Mouse (Mus musculus): ENCODE results near the gene AC124108.1.
"Not testable (repeated sequence)": the region's sequence is repeated elsewhere in the genome, so short reads cannot be mapped to it uniquely, and the experiment has no call there.

Gene AC124108.1

DNA sequence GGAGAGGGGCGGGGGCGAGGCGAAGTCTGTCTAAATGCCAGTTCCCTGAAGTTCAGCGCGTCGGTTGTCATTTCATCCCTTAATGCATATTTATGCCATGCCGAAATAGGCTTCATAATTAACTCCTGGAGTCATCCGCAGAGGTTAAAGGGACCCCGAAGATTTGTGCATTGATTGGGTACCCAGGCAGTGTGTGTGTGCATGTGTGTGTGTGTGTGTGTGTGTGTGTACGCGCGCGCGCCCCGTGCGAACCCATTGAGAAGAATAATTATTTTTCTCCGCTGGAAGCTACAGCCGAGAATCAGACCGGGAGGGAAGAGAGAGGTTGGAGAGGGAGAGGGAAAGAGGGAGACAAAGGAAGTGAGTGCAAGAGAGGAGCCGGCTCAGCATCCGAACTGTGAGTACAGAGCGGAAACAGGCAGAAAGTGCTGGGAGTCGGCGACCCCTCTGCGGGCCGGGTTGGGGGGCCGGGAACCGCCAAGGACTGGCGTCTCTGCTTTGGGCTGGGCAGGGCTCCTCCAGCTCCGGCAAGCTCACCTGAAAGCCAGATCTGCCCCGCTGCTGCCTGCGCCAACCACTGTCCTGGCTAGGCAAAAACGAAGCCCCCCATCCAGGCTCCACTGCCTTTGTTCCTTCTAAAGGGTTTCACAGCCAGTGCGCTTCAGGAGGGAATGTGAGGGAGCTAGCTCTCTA, at the start of gene AC124108.1, which contains the start of gene Lemd1:
Gene AC124108.1, plus strand, starts transcription at position 365 of the 693 bp plus-strand sequence.
Gene Lemd1, plus strand, starts transcription at position 339 of the 693 bp plus-strand sequence.
- no peak for DNase-seq (ENCODE audit: low read depth, low spot score)

DNA sequence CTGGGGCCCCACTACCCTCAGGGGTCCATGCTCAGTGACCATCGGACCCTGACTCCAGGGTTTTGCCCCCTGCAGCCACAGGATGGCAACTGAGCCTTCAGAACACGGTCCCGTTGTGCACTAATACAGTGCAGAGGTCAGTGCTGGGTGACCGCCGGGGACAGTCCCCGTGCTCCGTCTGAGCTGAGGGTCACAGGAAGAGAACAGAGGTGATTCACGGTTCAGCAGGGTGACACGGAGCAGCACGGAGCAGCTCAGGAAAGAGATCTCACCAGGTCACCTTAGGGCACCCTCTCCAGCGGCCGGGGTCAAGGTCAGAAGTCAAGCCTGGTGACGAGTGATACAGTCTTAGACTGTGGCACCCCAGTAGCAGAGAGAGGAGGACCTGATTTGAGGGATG, 49.5 kb upstream of the AC124108.1 start:
- DNase-seq (ENCODE audit: low read depth, low spot score): no peak

DNA sequence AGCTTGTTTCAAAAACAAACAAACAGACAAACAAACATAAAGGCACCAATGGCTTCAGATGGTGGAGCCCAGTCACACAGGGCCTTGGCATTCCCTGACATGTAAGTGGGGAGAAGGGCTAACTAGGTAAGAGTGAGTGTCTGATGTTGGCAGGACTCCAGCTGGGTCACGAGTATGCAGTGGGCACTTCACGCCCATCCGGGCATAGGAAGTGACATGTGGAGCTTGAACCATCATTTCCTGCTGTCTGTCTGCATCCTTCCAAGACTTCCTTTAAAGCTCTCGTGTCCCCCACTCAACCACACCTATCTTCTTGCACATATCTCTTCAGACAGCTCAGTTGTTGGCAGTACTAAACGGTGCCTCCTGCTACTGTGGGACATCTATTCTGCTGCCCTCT, 48.2 kb upstream of the AC124108.1 start:
- no peak for DNase-seq (ENCODE audit: low read depth, low spot score)

DNA sequence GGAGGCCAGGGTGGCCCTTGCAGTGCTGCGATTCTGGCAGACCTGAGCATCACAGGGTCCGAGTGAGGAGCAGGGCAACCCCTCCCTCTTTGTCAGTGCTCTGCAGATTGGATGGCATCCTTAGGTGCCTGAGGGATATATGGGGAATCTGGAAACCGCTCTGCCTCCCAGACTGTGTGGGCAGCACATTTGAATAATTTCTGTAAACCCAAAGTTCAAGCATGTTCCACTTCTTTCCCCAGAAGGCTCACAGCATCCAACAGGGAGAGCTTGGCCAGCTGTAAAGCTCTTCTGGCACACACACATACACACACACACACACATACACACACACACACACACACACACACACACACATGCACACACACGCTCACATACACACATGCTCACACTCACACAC, 47.5 kb upstream of the AC124108.1 start:
- DNase-seq (ENCODE audit: low read depth, low spot score): no peak

DNA sequence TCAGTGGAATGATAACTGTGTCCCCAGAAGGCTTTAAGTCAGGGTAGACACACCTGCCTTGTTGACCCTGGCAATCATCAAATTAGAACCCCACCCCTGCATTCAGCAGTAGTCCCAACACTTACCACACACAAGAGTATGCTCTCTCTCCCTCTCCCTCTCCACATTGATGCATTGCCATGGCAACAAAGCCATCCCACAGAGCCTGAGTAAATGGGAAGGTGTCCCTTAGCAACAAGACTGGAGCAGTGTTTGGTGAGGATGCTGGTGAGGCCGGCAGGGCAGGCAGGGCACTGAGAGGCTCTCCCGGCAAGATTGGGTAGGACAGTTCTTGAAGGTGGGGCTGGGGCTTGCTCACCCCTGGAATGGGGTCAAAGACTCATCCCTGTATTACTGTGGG, 47.0 kb upstream of the AC124108.1 start:
- no peak for DNase-seq (ENCODE audit: low read depth, low spot score)

DNA sequence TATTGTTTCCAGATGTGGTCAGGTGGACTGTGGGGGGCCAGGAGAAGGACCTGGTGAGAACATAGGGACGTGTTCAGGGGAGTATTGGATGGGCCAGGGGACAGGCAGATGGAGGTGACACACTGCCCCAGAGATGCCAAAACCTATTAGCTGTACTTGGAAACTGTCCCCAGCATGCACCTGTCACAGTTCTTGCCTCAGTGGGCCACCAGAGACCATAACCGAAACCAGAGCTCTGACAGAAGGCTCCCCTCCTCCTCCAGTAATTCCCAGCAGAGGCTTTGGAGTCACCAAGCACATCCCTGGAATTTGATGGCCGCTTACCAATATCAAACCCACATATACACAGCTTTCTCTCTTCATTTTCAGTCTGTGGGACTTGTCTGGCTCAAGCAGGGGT, 46.4 kb upstream of the AC124108.1 start:
- no peak for DNase-seq (ENCODE audit: low read depth, low spot score)

DNA sequence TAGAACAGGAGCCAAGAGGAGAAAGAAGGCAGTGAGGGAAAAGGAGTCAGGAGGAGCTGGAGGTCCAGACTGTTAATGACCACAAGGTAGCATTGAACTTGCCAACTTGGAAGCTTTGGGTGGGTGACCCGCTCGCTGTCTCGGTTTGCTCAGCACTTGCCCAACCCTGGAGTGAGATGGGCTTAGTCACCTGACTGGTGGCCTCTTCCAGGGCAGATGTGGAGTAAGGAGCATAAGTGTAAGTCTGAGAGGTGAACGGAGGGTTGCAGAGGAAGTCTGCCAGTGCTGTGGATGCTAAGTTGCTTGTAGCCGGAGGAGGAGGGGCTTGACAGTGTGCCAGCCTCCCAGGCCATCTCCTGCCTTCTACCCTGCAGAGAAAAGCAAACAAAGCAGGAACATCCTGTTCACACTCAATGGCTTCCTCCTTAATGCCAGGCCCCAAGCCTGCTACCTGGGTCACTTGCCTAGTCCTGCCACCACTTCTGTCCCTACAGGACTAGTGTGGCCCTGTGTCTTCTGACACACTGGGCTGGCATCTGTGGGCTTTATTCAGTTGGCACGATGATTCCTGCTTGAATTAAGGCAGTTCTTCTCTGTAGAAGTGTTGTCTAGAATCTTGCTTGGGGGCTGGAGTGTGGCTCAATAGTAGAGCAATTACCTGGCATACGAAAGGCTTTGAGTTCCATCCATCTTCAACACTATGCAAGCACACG, 45.1 kb upstream of the AC124108.1 start:
- no peak for DNase-seq (ENCODE audit: low read depth, low spot score)

DNA sequence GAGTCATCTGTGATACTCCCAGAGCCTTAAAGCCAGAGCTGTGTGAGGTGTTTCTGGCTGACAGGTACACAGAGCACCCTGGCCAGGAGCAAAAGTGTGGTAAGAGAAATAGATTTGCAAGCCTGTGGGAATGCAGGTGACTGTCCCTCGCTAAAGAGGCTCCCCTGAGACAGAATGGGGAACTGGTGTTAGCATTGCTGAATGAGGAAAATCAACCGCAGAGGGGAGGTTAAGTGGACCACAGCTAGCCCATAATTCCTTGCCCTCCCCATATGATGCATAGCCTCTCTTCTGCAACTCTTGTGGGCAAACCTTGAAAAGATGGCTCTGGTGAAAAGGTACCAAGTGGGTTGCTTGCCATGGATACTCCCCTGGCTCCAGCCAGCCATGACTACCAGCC, 41.8 kb upstream of the AC124108.1 start:
- DNase-seq (ENCODE audit: low read depth, low spot score): no peak

DNA sequence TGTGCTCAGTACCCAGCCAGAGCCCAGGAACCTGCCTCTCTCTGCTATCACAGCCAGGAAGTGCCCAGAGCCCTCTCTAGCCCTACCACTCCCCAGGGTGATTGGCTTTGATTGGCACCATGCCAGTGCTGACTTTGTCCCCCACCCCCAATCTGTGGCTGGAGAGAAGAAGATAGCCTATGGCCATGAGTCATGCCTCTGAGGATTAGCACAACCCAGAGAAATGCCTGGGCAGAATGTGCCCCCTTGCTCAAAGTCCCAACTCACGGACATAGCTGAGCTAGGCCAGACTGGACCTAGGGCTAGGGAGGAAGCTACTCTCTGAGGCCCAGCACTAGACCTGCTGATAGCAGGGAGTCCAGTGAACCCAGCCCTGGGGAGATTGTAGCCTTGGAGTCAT, 41.1 kb upstream of the AC124108.1 start:
- DNase-seq (ENCODE audit: low read depth, low spot score): no peak

DNA sequence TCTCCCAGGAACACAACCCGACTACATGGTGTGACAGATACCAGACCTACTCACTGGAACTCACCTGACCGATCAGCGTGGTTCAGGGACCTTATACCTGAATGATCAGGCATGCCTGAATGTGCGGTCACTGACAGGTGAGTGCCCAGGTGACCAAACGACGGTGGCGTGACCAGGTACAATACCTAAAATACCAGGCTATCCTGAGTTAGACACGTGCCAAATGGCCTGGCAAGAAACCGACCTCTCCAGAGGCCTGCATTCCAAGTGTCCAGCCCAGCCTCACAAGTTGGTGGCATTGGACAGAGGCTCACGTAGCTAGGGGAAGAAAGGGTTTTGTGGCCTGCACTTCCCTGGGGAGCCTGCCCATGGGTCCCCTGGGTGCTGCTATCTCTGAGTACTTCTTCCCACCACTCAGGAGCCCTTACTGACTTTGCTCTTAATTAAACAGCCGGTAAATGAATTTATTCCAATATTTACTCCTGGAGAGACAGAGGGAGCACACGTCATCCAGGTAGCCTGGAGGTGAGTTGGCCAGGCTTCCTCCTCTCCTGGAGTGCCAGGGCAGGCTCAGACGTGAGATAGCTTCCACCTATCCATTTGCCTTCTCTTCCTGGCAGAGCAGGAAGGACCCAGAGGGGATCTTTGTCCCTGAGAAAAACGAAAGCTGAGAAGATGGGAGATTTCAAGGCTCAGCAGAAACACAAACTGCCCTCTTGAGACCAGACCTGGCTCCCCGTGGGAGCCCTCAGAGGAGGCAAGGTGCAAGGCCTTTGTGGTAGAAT, 40.2 kb upstream of the AC124108.1 start:
- DNase-seq (ENCODE audit: low read depth, low spot score): no peak

DNA sequence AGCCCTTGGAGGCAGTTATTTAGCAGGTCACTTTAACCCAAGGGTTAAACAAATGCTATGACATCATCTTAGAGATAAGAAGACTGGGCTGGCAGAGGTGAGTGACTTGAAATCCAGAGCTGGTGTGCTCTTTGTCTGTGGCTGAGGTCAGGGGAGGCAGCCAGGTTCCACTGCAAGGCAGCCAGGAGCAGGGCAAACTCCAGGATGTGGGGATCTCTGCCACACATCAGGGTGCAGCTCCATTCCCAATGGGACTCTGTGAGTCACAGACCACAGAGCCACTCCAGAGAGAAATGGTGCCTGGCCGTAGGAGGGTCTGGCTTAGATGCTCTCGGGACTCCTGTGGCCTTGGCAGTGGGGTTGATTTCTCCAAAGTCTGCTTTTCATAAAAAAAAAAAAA, 39.3 kb upstream of the AC124108.1 start:
- no peak for DNase-seq (ENCODE audit: low read depth, low spot score)

DNA sequence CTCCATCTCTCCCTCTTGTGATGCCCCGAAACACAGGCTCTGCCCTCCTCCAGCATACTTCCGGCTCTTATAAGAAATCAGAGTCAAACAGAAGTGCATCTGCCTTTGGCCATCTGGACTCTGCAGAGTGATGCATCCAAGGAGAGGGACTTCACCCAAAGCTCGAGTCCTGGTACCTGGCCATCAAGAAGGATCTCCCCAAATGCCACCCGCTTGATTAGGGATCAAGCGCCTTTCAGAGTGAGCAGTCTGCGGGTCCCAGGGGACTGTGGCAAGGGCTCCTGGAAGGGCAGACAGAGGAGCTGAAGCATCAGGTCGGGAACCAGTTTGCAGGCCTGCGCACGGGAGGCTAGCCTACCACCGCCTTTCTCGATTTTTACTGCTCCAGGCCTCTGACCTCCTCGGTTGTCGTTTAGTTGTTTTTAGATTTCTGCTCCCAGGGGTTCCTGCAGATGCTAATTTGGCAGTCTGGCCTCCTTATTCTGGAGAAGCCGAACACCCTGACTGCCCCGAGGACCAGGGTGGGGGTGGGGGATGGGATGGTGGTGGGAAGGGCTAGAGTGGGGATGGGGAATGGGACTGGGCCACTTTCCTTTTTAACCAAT, 38.1 kb upstream of the AC124108.1 start:
- no peak for DNase-seq (ENCODE audit: low read depth, low spot score)

DNA sequence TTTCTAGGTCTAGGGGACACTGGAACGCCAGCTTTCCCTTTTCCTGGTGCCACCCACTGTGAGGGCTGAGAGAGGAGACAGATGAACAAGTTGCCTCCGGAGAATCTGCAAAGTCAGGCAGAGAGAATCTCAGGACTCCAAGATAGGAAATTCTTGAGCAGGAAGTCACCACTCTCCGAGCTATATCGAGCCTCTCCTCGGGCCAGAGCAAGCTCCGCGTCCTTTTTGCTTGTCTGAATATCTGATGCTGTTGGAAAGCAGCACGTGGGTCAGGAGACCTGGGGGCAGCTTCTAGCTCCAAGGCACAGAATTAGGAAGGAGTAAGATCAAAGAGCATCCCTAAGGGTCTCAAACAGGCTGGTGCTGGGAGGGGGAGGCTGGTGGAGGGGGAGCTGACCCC, 37.6 kb upstream of the AC124108.1 start:
- no peak for DNase-seq (ENCODE audit: low read depth, low spot score)

DNA sequence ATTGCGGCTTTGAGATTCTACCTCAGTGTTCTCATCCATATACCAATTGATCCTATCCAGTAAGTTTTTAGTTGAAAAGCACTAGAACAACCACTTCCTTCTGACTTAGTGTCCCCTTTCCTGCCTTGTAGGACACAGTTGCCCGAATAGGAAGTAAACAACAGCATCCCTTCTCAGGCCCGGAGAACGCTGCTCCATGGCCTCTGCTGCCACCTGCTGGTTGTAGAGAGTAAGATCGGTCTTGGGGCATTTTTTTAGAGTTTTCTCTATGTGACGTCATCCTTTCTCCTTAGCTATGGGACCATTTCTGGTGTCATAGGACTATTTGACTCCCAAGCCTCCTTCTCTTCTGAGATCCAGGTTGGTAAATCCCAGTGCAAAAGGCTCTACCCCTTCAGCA, 35.5 kb upstream of the AC124108.1 start:
- peak; percentile 54 for DNase-seq (ENCODE audit: low read depth, low spot score)

DNA sequence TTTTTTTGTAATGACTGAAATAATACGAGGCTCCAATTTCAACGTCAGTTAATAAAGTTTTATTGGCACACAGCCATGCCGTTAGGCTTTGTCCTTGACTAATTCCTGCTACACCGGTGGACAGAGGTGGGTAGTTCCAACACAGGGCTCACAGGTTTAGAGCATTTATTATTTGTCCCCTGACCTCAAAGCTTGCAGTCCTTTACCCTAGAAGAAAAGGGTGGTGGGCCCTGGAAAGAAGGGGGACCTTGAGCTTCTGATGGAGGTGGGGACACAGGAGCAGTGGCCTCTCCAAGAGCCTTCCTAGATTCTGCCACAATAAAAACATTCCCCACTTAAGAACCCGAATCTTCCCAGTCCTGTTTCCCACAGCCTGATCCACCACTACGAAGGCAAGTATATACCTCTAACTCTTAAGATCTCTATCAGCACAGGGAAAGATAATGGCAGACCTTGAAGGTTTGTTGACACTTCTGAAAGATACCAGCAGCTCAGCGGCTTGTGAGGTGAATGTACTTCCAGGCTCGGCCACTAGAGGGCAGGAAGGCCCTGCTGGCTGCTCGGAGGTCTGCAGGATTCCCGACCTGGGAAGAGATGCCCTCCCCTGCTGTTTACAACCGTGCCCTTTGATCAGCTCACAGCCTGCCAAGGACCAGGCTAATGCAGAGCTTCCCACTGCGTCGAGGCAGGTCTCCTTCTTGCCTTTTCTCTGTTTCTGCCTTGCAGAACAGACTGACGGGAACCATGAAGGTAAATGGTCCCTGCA, 34.1 kb upstream of the AC124108.1 start:
- DNase-seq (ENCODE audit: low read depth, low spot score): peak; percentile 54

DNA sequence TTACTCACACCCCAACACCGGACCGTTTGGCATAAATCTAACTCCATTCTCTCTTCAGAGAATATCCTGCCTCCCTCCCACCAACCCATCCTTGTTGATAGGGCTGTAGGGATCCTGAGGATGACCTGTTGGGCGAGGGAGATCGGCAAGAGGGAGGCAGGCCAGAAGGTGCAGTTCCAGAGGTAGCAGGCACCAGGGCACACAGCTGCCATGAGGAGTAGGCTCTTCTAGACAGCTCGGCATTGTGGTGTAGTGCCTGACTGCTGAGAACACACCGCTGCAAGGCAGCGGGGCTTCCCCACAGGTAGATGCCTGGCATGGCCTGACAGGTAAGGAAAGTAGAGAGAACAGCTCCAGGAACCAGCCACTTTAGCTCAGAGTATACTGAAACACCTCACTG, 33.4 kb upstream of the AC124108.1 start:
- no peak for DNase-seq (ENCODE audit: low read depth, low spot score)

DNA sequence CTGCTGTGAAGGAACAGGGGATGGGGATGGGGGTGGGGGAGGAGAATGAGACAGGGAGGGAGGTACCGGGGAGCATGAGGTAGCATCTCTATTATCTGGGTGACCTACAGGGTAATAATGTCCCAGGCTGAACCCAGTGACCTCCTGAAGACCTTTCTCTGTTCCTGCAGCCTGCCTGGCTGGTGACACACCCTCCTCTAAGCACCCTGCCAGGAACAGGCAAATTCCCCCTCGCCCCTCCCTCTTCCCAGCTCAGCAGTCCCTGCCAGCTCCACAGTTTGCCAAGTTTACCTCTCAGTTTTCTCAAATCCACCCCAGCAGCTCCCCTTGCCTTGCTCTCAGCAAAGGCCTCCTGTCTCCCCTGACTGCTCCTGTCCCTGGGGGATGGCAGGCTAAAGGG, 32.5 kb upstream of the AC124108.1 start:
- DNase-seq (ENCODE audit: low read depth, low spot score): no peak

DNA sequence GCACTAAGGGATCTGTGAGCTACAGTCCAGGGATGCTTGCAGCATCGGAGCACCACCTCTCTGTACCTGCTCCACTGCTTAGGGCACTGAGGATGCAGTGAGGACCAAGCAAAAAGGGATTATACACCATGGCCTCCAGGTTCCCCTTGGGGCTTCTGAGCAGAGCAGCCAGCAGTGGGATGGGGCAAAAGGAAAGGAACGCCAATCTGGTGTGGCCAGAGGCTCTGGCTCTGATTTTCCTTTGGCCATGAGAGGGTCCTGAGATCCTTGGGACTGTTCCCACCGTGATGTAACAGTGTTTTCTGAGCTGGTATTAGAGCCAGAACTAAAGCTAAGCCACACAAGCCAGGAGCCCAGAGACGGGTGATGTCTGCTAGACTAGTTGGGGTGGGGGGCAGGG, 31.6 kb upstream of the AC124108.1 start:
- no peak for DNase-seq (ENCODE audit: low read depth, low spot score)

DNA sequence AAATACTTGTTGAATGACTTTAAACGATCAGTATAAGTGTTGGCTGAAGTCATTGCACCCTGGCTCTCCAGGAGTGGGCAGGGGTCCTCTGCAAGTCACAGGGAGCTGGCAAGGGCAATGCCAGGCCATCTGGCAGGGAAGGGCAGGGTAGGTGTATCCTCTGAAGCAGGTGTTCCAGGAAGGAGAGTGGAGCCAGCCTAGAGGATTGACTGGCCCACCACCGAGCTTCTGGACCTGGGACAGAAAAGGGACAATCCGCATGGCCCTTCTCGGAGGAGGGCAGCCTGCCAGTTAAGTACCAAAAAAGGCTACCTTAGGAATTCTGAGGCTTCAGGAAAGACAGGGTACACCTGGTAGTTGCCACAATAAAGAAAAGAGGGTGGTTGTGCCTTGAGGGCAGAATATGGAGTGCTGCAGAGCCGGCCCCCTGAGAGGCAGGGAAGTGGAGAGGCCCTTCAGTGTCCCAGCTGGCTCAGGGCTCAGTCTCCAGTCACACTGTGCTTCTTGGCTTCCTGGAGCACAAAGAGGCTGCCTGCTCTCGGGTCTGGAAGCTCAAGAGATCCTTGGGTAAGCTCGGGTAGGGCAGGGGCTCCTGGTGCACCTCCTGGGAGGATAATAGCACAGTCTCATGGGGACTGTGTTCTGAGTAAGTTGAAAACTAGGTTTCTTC, 29.9 kb upstream of the AC124108.1 start:
- DNase-seq (ENCODE audit: low read depth, low spot score): no peak

DNA sequence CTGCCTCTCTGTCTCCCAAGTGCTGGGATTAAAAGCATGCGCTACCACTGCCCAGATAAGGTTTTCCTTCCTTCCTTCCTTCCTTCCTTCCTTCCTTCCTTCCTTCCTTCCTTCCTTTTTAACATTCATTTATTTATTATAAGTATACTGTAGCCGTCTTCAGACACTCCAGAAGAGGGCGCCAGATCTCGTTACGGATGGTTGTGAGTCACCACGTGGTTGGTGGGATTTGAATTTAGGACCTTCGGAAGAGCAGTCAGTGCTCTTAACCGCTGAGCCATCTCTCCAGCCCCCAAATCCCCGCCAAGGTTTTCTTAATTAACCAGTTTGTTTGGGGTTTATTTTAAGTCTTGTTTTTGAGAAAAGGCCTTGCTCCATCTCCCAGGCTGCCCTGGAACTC, 28.6 kb upstream of the AC124108.1 start:
- not testable (repeated sequence) for DNase-seq (ENCODE audit: low read depth, low spot score)

Data from retina, adult 2 months (tissue).